Mouse (Mus musculus) forebrain, postnatal 0 days (tissue): ENCODE results near the gene Fndc8. TPM values are rescaled to one million over a fixed set of nuclear protein-coding genes. Genes with fewer than 3 reads are reported as not detected.

Experiments used
- ATAC-seq: fragments of 200-750 bp; cut with Nextera tagmentation; 2 replicates; pipeline ENCODE4 v1.8.0; 2017; ENCODE audit warnings: mild to moderate bottlenecking, moderate library complexity
- DNase-seq: peaks from one replicate; pipeline ENCODE4 v3.0.0-alpha.2; 2015
- H3K27ac ChIP-seq: fragments of 300-500 bp; sonication (generic); 2 replicates; pipeline ENCODE4 v1.5.1; 2014; ENCODE audit warnings: low read depth, mild to moderate bottlenecking, antibody characterized with exemption, low read length, moderate library complexity, mixed read lengths
- H3K27me3 ChIP-seq: fragments of 300-500 bp; sonication (generic); 2 replicates; pipeline ENCODE4 v1.6.1; 2014; ENCODE audit warnings: mild to moderate bottlenecking, low read length, mixed read lengths; ENCODE audit not compliant: insufficient read depth
- H3K36me3 ChIP-seq: fragments of 300-500 bp; sonication (generic); 2 replicates; pipeline ENCODE4 v1.6.1; 2014; ENCODE audit warnings: mild to moderate bottlenecking, moderate library complexity; ENCODE audit not compliant: insufficient read depth
- H3K4me1 ChIP-seq: fragments of 300-500 bp; sonication (generic); 2 replicates; pipeline ENCODE4 v1.6.1; 2014; ENCODE audit warnings: antibody characterized with exemption; ENCODE audit not compliant: insufficient read depth
- H3K4me2 ChIP-seq: fragments of 300-500 bp; sonication (generic); 2 replicates; pipeline ENCODE4 v1.6.1; 2014; ENCODE audit warnings: low read depth, mild to moderate bottlenecking, moderate library complexity
- H3K4me3 ChIP-seq: fragments of 300-500 bp; sonication (generic); 2 replicates; pipeline ENCODE4 v1.5.1; 2014; ENCODE audit warnings: low read depth, low read length, mixed read lengths
- H3K9ac ChIP-seq: fragments of 300-500 bp; sonication (generic); 2 replicates; pipeline ENCODE4 v1.6.1; 2014; ENCODE audit warnings: mild to moderate bottlenecking
- H3K9me3 ChIP-seq: fragments of 300-500 bp; sonication (generic); 2 replicates; pipeline ENCODE4 v1.6.1; 2016; ENCODE audit warnings: low read length
- CTCF ChIP-seq: sonication (generic); IDR thresholded peaks from 2 replicates; pipeline ENCODE4 v1.5.1; 2016; ENCODE audit warnings: antibody characterized with exemption, control low read depth, low read depth
- WGBS: fragments of 180-500 bp; shearing (Covaris S2); extraction: QIAGEN DNeasy Blood & Tissue Kit; methylation state at CpG from one replicate; pipeline ENCODE4 v1.1.7; 2014; 5-methylcytosine and 5-hydroxymethylcytosine counted together
- polyA plus RNA-seq: library from polyadenylated mRNA; unstranded; fragments of >200 nt; fragmentation: Nextera tagmentation; extraction: Ambion mirVana; gene quantifications from 2 replicates; pipeline ENCODE4 v1.2.1, GENCODE M21; 2015
- total RNA-seq: library from RNA; depleted of rRNA; stranded (reverse); fragments of >200 nt; gene quantifications from 2 replicates; pipeline ENCODE4 v1.2.3, GENCODE M21; 2014

The Fndc8 gene
- total and polyA plus RNA-seq, 2 experiments from 2014 or later, result 0.29 TPM; not detected in 1

DNA sequence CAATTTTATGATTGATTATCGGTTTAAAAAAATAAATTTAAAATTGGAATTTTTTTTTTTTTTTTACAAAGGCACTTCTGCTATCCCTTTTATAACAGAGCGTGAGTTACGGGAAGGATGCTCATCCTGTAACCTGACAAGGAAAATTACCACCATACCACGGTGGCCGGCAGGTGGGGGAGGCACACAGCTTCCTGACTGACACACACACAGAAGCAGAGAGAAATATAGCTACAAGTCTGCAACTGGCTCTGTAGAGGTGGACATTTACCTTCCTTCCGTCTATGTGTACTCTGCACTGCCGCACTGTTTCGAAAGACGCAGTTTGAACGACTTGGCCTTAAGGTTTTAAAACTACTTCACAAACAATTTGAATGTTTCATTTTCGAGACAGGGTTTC lies 39.8 kb upstream of the Fndc8 start:
- no peak for ATAC-seq
- DNase-seq, result no peak
- Histone ChIP-seq H3K4me2 (no peak overlapping the region), H3K27me3 (no peaks in the 10 kb centered on the region), H3K4me3 (no peak overlapping the region), H3K36me3 (no peaks in the 10 kb centered on the region), H3K4me1 (peaks cover 2% of the 10 kb centered on the region), H3K9me3 (no peaks in the 10 kb centered on the region), H3K9ac (no peak overlapping the region), H3K27ac (no peak overlapping the region)
- 86% methylated on average over 11 of the region's 11 CpGs for WGBS
- TF ChIP-seq CTCF, result no peak

DNA sequence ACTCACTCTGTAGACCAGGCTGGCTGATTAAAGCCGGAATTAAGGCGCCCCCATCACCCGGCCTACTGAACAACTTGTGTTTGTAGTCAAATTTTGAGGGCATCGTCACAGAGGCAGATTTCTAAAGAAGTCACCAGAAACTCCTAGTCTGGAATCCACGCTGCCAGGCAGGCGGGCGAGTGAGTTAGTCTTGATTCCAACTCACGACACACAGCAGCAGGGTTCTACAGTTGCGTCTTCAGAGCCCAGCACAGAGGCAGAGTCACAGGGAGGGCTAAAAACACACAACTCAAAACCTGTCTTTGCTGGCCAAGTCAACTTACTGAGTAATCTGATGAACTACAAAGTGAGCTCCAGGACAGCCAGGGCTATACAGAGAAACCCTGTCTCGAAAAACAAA lies 39.4 kb upstream of the Fndc8 start:
- 81% methylated on average over 10 of the region's 10 CpGs for WGBS
- no peak for DNase-seq

DNA sequence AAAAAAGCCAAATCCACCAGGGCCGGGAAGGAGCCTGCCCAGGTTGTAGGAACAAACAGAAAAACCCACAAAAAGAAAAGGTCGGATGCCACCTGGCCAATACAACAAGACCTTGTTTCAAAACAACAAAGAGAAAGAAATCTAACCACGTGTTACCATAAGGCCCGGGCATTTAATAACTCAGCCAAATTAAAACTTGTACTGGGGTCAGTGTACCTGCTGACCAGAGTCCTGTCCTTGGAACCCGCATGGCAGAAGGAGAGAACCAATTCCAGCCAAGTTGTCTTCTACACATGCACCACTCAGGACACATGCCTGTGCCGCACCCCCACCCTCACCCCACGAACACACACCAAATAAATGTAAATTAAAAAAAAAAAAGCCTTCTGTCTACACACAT lies 39.0 kb upstream of the Fndc8 start:
- no peak overlapping the region for H3K4me3 ChIP-seq
- no peaks in the 10 kb centered on the region for H3K27me3 ChIP-seq
- ATAC-seq (no peak), DNase-seq (no peak)
- H3K36me3 ChIP-seq, result no peaks in the 10 kb centered on the region
- H3K4me2 ChIP-seq, result no peak overlapping the region
- no peak for TF ChIP-seq CTCF
- 90% methylated on average over 7 of the region's 7 CpGs for WGBS
- peaks cover 2% of the 10 kb centered on the region; the same call in 1 of the 2 replicates for H3K4me1 ChIP-seq
- H3K27ac ChIP-seq, result no peak overlapping the region
- no peaks in the 10 kb centered on the region for H3K9me3 ChIP-seq
- no peak overlapping the region for H3K9ac ChIP-seq

More for the DNA sequence above, 39.4 kb upstream of the Fndc8 start:
- no peak for TF ChIP-seq CTCF
- Histone ChIP-seq H3K4me2 (no peak overlapping the region), H3K36me3 (no peaks in the 10 kb centered on the region), H3K9me3 (no peaks in the 10 kb centered on the region), H3K9ac (no peak overlapping the region), H3K4me1 (peaks cover 2% of the 10 kb centered on the region), H3K27me3 (no peaks in the 10 kb centered on the region), H3K27ac (no peak overlapping the region), H3K4me3 (no peak overlapping the region)
- ATAC-seq, result no peak

DNA sequence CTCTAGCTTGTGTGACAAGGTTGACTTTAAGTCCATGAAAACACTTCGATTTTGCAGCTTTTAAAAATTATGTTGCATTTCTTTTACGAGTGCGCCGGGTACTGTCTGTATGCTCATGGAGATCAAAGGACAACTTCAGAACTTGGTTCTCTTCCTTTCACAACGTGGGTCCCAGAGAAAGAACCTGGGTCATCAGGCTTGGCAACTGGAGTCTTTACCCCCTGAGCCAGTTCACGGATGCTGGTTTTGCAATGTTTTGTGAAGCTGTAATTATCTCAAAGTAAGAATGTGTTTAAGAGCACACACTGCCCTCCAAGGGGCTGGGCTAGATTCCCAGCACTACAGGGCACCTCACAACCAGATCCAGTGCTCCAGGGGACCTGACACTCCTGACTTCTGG lies 37.8 kb upstream of the Fndc8 start:
- TF ChIP-seq CTCF, result no peak

DNA sequence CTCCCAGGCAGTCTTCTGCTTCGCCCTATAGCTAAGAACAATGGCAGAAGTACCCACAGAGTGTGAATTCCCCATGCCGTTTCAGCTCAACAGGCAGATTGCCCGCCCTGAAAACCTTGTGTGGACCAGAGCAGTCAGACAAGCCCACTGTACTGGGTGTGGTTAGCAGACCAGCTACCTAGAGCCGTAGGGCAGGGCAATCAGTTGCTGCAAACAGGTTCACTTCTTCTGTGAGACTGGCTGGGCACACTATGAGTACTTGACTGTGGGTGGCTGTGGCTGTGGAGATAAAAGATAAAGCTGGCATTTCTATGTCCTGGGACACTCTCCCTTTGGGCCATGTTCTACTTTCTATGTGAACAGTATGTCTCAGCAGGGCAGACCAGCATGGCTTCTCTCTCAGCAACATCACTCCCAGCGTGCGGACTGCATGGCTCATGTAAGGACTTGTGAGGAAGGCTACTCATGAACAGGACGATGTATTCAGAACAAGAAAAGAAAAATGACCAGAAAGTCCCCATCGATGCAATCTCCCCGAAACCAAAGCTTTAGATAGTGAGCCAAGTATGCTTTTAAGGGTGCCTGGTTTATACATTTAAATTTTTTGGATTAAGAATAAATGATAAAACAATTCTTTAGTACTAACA lies 36.5 kb upstream of the Fndc8 start:
- Histone ChIP-seq H3K36me3 (no peaks in the 10 kb centered on the region), H3K4me3 (no peak overlapping the region), H3K4me1 (no peaks in the 10 kb centered on the region), H3K4me2 (no peak overlapping the region), H3K27ac (no peak overlapping the region), H3K27me3 (no peaks in the 10 kb centered on the region), H3K9ac (no peak overlapping the region), H3K9me3 (no peaks in the 10 kb centered on the region)
- no peak for TF ChIP-seq CTCF
- WGBS, result 63% methylated on average over 9 of the region's 9 CpGs
- ATAC-seq (no peak), DNase-seq (no peak)

More for the DNA sequence above, 37.8 kb upstream of the Fndc8 start:
- H3K4me1 ChIP-seq, result peaks cover 2% of the 10 kb centered on the region; the same call in 1 of the 2 replicates
- no peak overlapping the region for H3K4me3 ChIP-seq
- ATAC-seq (no peak), DNase-seq (no peak)
- 80% methylated on average over 6 of the region's 6 CpGs for WGBS
- H3K27ac ChIP-seq, result no peak overlapping the region
- H3K36me3 ChIP-seq, result no peaks in the 10 kb centered on the region
- H3K9ac ChIP-seq, result no peak overlapping the region
- no peaks in the 10 kb centered on the region for H3K27me3 ChIP-seq
- H3K4me2 ChIP-seq, result no peak overlapping the region
- H3K9me3 ChIP-seq, result no peaks in the 10 kb centered on the region

DNA sequence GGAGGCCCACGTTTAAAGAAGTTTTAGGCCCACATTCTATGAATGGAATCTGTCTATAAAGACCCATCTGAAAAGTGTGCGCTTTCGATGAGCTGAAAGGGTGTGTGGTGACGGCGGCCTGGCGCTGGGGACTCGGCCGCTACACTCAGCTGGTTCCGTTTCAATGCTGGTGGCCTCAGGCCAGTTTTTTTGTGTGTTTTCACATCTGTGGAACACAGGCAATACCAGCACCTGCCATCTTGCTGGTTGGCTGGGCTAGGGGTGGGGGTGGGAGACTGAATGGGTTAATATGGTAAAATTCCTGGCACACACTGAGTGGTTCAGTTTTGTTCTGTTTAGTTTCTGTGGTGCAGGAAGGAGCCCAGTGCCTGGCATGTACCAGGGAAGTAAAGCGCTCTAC lies 35.9 kb upstream of the Fndc8 start:
- no peak overlapping the region for H3K4me2 ChIP-seq
- H3K4me3 ChIP-seq, result no peak overlapping the region
- no peaks in the 10 kb centered on the region for H3K36me3 ChIP-seq
- TF ChIP-seq CTCF, result no peak
- H3K4me1 ChIP-seq, result no peaks in the 10 kb centered on the region
- no peak overlapping the region for H3K9ac ChIP-seq
- no peaks in the 10 kb centered on the region for H3K9me3 ChIP-seq
- peak; percentile 68 for DNase-seq
- H3K27ac ChIP-seq, result no peak overlapping the region
- H3K27me3 ChIP-seq, result no peaks in the 10 kb centered on the region
- peak; percentile 79 for ATAC-seq
- WGBS, result 18% methylated on average over 10 of the region's 10 CpGs

DNA sequence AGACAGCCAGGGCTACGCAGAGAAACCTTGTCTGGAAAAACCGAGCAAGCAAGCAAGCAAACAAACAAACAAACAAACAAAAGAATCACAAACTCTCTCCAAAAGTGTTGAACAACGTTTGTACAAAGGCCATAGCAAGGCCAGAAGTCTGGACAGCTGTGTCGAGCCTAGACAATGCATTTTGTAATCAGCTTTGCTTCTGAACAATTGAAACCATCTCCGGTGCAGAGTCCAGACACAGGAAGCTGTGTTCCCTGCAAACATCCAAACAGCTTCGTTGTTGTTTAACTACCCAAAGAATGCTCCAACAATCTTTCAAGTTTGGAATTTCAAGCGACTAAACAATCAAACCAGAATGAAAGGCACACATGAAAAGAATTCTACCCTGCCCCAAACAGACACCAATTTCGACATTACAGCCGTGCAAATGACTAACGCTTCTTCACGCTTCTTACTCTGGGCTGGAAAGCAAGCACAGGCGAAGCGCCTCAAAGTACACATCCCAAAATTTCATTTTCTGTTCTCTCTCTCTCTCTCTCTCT lies 34.5 kb upstream of the Fndc8 start:
- H3K4me2 ChIP-seq, result no peak overlapping the region
- no peaks in the 10 kb centered on the region for H3K36me3 ChIP-seq
- H3K27ac ChIP-seq, result no peak overlapping the region
- no peak for ATAC-seq
- peaks cover 6% of the 10 kb centered on the region; the same call in 1 of the 2 replicates for H3K4me1 ChIP-seq
- no peak for TF ChIP-seq CTCF
- no peaks in the 10 kb centered on the region for H3K27me3 ChIP-seq
- no peak for DNase-seq
- no peak overlapping the region for H3K4me3 ChIP-seq
- H3K9ac ChIP-seq, result no peak overlapping the region
- no peaks in the 10 kb centered on the region for H3K9me3 ChIP-seq
- WGBS, result 74% methylated on average over 13 of the region's 13 CpGs
